Mouse (Mus musculus): Measurements from ENCODE around the gene Slx4. TPM values are rescaled to one million over a fixed set of nuclear protein-coding genes. Genes with fewer than 3 reads are reported as not detected.
"Not testable (repeated sequence)": the region's sequence is repeated elsewhere in the genome, so short reads cannot be mapped to it uniquely, and the experiment has no call there.

Slx4 gene
- polyA plus RNA-seq, 3 experiments from 2014 or later = 15.0 to 28.4 (median 15.6) TPM

DNA sequence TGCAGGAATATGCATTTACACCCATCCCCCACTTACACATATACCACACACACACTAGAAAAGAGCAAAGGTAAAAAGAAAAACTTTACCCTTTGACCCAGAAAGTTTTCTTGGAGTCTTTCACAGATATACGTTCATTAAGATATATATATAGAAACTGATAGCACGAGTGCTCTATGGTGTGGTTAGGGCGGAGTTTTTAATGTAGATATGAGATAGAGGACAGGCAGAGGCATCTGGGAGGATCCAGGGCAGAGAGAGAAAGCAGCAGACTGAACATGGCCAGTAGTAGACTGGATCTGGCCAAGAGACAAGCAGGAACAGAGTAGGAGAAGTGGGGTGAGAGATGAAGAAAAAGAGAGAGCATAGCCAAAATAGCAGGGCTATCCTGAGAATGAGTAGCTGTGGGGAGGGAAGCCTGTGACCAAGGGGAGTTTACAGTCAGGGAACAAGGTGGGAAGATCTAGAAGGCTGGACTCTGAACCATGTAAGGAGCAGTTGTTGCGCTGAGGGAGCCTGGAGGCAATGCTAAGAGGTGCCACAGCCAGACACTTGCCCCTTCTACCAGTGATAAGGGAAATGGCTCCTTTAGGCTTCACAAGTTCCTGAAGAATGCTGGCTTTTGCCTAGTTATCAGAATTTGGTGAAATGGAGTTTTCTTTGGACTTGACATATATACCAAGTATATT lies 9.5 kb upstream of the Slx4 start:
- no peak for ATAC-seq

DNA sequence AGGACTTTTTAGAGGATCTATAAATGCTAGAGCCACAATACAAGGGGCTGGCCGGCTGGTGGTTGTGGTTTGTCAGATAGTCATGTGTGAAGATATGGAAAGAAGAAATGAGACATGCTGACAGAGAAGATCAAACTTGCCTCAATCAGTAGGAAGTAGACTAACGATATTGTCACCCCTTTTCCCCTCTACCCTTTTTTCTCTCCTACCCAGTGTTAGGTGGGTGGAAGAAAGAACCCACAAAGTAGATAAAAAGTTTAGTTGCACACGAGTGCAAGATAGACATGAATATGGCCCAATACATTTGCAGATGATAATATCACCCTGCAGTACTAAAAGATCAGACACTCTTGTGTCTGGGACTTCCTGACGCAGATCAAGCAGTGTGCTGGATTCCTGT lies 15.2 kb downstream of the Slx4 start:
- peak; percentile 64 for ATAC-seq

DNA sequence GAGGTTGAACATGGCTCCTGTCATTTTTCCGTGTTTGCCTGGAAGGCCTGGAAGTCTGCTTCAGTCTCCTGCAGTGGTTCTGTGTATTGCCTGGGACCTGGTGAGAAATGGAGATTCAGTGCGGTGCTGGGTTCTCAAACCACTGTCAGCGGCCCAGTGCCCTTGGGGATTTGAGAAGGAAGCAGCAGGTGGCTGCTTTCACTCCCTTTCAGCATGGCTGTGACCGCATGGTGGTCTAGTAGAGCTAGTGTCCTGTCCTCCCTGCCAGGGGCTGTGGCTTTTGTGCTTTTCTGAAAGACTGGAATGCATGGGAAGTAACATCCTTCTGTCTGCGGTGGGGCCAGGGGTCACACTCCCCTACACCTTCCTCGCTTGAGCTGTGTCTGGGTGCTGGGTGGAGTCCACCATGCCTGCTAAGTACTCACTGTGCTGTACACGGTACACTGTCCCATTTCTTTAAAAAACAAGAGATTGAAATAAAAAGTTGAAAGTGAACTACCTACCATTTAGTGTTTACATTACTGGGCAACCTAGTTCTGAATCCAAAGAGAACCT lies 20.3 kb downstream of the Slx4 start:
- no peak for ATAC-seq

DNA sequence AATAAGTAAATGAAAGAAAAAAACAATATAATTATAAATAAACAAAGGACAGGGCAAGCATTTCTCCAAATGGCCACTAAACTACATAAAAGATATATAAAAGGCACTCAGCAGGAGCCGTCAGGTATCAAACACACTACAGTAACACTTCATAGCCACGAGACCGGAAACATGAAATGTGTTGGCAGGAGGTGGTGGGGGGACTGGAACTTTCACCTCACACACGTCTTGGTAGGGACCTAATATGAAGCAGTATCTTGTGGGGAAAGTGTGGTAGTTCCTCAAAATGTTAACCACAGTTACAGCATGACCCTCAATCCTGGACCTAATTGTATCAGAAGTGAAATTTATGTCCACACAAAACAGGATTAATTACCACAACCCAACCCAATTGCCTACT lies 21.4 kb downstream of the Slx4 start:
- peak; percentile 54 for ATAC-seq

DNA sequence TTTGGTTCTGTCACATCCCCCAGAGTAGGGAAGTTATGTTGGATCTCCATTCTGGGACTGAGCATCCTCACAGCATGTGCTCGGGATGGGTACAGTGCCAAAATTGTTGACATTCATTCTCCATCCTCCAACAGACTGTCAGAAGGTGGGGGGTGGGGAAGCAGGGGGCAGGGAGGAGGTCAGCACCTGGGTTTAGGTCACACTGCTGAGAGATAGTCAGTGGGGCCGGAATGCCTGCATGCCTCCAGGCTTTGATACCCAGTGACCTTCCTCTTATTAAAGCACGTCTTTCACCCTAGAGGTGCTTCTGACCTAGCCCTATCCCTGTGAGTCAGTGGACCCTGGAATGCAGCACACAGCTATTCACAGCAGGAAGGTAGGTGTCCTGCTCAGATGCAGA lies 26.9 kb downstream of the Slx4 start:
- ATAC-seq = no peak

DNA sequence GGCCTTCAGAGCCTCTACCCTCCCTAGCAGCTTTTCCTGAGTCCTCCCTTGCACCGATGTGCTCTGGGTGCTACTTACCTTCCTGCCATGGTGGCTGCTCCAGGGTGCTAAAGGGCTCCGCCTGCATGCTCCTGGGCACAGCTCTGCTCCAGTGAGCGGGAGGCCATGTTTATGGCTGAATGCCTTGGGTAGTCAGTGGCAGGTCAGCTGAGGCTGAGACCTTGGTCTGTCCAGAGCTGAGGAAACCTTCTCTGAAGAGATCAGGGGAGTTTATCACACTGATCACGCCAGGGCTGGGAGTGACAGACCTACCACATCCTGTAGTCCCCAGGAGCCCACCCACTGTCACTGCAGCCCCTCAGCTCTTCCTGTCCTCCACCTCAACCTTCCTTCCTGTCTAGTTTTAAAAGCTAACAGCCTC lies 27.3 kb downstream of the Slx4 start, which contains the start of gene Nlrc3:
Nlrc3 (minus strand) TSS at position 382 of the 421 bp plus-strand sequence.
- ATAC-seq = peak; percentile 98

DNA sequence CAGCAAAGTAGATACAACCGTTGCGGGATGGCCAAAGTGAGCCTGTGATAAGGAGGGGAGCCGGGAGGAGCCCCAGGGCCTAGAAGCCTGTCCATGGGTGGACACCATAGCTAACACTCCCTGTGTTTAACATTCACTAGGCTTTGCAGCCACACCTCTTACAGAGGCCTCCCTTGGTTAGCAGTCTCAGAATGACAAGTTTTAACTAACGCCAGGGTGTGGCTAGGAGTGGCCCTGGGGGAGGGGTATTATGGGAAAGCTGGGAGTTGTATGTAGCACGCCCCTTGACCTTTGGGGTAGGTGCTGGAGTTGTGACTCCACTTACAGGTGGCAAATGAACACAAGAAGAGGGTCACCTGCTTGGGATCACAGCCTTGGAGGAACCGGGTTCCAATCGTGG lies 27.9 kb downstream of the Slx4 start:
- no peak for ATAC-seq

DNA sequence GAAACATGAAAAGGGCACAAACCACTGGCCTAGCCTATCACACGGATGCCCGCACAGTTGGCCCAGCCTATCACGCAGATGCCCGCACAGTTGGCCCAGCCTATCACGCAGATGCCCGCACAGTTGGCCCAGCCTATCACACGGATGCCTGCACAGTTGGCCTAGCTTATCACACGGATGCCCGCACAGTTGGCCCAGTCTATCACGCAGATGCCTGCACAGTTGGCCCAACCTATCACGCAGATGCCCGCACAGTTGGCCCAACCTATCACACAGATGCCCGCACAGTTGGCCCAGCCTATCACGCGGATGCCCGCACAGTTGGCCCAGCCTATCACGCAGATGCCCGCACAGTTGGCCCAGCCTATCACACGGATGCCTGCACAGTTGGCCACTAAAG lies 29.1 kb downstream of the Slx4 start:
- ATAC-seq = not testable (repeated sequence)

DNA sequence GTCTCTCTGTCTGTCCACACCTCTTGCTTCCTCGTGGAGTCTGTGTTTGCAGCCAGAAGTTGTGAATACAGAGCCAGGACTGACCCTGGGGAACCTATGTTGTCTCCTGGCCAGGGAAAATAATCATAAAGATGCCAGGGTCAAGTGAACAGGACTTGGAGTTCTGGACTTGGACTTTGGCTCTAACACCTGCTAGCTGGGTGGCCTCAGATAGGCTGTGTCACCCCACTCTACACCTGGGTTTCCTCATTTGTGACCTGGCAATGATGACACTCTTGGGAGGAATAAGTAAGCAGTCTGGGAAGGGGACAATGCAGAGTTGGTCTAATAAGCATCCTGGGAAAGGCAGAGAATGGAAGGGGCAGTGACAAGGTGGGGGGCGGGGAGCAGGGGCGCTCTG lies 38.0 kb downstream of the Slx4 start:
- no peak for ATAC-seq

DNA sequence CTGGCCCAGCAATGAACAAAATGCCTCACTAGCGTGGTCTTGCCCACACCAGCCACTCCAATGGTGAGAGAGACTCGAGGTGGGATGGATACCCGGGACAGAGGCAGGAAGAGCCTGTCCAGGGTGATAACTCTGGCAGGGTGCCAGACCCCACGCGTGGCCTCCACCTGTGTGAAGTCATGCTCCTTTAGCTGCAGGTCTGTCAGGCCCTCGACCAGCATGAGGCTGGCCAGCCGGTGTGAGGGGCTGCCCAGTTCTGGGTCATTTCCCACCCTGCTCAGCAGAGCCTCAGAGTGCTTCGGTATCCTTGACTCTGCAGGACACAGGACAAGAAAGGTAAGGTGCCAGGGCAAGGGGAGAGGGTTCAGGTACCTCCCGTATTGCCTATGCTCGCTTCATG lies 38.6 kb downstream of the Slx4 start:
- no peak for ATAC-seq

DNA sequence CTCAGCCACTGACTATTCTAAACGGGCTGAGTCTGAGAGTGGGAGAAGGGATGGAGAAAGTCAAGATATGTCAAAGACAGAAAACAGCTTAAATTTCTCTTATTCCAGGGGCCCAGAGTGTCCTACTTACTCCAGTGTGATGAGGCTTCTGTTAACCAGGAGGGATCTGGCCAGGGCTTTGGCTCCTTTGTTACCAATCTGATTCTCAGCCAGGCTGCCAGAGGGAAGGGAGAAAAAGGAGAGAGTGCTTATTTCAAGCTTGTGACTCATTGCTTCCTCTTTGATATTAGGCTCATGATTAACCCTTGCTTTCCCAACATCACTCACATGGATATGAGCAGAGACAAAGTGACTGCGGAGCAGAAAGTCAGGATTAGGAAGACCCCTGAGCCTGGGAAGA lies 44.3 kb downstream of the Slx4 start:
- no peak for ATAC-seq

DNA sequence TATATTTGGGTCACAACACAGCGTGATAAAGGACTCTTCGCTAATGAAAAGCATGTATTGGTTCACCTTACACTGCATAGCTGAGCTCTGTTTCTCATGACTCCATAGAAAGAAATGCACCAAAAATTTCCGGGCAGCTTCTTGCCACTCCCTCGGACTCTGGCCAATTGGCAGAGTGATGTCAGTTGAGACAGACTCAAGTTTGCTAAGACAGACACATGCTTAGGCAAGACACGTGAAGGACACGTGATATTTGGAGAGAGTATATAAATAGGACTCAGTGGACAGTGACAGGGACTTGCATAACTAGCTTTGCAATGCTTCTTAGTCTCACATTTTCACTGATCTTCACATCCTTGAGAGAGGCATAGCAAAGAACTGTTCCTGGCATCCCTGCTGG lies 47.2 kb downstream of the Slx4 start:
- no peak for ATAC-seq

DNA sequence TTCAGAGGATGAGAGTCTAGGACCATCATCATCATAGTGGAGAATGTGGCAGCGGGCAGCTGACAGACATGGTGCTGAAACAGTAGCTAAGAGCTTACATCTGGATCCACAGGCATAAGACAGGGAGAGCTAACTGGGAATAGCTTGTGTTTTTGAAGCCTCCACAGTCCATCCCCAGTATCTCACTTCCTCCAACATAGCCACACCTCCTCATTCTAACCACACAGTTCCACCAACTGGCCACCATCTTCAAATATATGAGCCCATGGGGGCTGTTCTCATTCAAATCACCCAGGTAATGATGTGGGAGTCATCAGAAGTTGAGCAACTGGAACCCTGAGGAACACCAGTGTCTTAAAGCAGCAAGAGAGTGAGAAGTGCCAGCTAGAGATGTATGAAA lies 52.4 kb downstream of the Slx4 start:
- no peak for ATAC-seq

DNA sequence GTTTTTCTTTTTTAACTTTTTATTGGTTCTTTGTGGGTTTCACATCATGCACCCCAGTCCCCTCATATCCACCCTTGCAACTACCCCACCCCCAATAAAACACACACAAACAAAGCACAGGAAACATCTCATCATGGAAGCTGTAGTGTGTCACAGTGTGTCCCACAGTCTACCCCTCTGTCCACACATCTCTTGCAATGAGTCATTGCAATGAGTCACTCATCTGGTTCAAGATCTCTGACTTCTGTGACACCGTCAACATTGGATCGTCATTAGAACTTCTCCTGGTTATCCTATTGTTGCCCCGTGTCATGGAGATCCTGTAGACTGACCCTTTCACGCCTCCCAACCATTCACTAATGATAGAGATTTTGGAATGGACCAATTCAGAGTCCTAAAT lies 68.9 kb downstream of the Slx4 start:
- ATAC-seq = no peak

DNA sequence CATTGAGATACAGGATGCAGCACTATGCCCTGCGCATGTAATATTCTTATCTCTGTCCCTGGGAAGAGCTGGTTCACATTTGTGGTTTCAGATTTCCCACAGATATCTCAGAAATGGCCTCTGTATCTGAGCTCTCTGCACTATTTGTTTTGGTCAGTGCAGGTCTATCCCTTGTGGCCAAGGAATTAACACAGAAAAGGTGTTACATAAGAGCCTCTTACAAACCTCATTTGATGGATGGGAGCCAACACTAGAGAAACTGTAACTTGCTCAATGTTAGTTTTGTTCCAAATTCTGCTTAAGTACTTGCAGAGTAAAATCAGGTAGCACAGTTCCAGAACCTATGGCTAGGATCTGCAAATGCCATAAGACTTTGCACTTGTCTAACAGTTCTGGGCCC lies 69.5 kb downstream of the Slx4 start:
- ATAC-seq = no peak

DNA sequence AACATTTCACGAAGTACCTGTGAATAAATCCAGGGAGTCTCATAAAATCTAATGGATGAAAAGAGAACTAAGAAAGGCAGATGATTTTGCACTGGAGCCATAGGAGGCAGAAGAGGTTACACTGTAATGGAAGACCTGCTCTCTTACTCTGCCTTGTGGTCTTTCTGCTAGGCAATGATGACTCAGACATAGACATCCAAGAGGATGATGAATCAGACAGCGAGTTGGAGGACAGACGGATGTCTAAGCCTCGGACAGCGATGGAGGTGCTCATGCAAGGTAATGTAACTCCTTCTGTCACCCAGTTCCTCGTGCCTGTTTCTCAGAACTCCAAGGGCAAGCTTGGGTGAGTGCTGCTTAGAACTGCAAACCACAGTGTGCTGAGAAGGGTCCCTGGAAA lies 70.0 kb downstream of the Slx4 start:
- ATAC-seq = no peak

DNA sequence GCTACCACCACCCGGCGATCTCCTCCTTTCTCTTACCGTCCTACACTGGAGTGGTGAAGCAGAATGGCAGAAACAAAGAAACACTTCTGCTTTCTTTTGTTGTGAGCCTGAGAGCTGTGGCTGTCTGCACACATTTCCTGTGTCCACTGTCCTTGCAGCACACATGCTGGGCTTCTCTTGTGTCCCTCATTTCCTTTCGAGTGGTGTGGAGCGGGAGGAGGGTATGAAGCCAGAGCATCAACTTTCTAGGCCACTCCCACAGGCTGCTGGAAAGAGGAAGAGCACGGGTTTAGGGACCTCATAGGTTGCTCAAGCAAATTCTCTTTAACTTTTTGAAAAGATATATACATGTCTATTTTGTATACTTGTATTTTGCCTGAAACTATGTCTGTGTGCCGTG lies 74.4 kb downstream of the Slx4 start:
- no peak for ATAC-seq

Other genes with a start within 250 kb of the Slx4 start
- gene Olfr15, start 172.9 kb downstream of the Slx4 start, polyA plus RNA-seq (2017; shearing (Covaris generic)) = not detected
- gene Zfp174, start 156.5 kb downstream of the Slx4 start, polyA plus RNA-seq (2017; shearing (Covaris generic)) = under 1 TPM; 0.48 to 0.80 (median 0.52) TPM
- 100 to 1,000 TPM; 106 to 119 (median 107) TPM for gene Naa60, start 131.4 kb downstream of the Slx4 start, polyA plus RNA-seq (2017; shearing (Covaris generic))
- 10 to 100 TPM; 11.4 to 14.1 (median 12.6) TPM for gene Zfp597, start 119.2 kb downstream of the Slx4 start, polyA plus RNA-seq (2017; shearing (Covaris generic))
- gene Gm20695, start 119.1 kb downstream of the Slx4 start, polyA plus RNA-seq (2017; shearing (Covaris generic)) = 1 to 10 TPM; 3.2 to 5.6 (median 3.9) TPM
- 10 to 100 TPM in 1 of 3 experiments, 1 to 10 TPM in 2; 7.4 to 11.7 (median 9.6) TPM for gene 1700037C18Rik, start 95.1 kb downstream of the Slx4 start, polyA plus RNA-seq (2017; shearing (Covaris generic))
- gene Cluap1, start 95.0 kb downstream of the Slx4 start, polyA plus RNA-seq (2017; shearing (Covaris generic)) = 10 to 100 TPM; 24.9 to 44.3 (median 33.9) TPM
- 10 to 100 TPM; 58.8 to 82.4 (median 67.8) TPM for gene Nlrc3, start 27.1 kb downstream of the Slx4 start, polyA plus RNA-seq (2017; shearing (Covaris generic))
- gene Dnase1, start 33.2 kb upstream of the Slx4 start, polyA plus RNA-seq (2017; shearing (Covaris generic)) = 10 to 100 TPM in 1 of 3 experiments, 1 to 10 TPM in 2; 2.8 to 10.9 (median 5.0) TPM
- 10 to 100 TPM; 56.4 to 82.6 (median 68.1) TPM for gene Trap1, start 74.1 kb upstream of the Slx4 start, polyA plus RNA-seq (2017; shearing (Covaris generic))
- 10 to 100 TPM; 54.1 to 77.8 (median 69.3) TPM for gene Crebbp, start 210.2 kb upstream of the Slx4 start, polyA plus RNA-seq (2017; shearing (Covaris generic))

Measured in inflammation-experienced regulatory T-cells, adult 6 months (primary cell).